Mouse (Mus musculus): Measurements from ENCODE around the gene Gpx1. TPM values are rescaled to one million over a fixed set of nuclear protein-coding genes. Genes with fewer than 3 reads are reported as not detected.
"Not testable (repeated sequence)": the region's sequence is repeated elsewhere in the genome, so short reads cannot be mapped to it uniquely, and the experiment has no call there.

Gene Gpx1
- polyA plus RNA-seq, 1 experiment from 2014 or later = 2,094 TPM

GRCm38 (mm10) chr9:108317572-108317971 is 21.1 kb upstream of the Gpx1 start:
- H3K4me3 ChIP-seq (ENCODE audit: inconsistent target) = no peak overlapping the region
- H3K79me2 ChIP-seq (ENCODE audit: inconsistent target) = peaks cover 100% of the 10 kb centered on the region
- no peak overlapping the region for H3K27ac ChIP-seq
- 96% methylated on average over 3 of the region's 3 CpGs for WGBS (ENCODE audit: missing documents)
- H3K36me3 ChIP-seq (ENCODE audit: inconsistent target) = peaks cover 31% of the 10 kb centered on the region; the same call in 1 of the 2 replicates

GRCm38 (mm10) chr9:108318462-108318861 is 20.2 kb upstream of the Gpx1 start:
- WGBS (ENCODE audit: missing documents) = 90% methylated on average over 2 of the region's 2 CpGs
- peaks cover 31% of the 10 kb centered on the region; the same call in 1 of the 2 replicates for H3K36me3 ChIP-seq (ENCODE audit: inconsistent target)
- H3K4me3 ChIP-seq (ENCODE audit: inconsistent target) = no peak overlapping the region
- H3K27ac ChIP-seq = no peak overlapping the region
- H3K79me2 ChIP-seq (ENCODE audit: inconsistent target) = peaks cover 100% of the 10 kb centered on the region

- H3K4me3 ChIP-seq (ENCODE audit: inconsistent target); H3K27ac ChIP-seq: not testable (repeated sequence)
- 81% methylated on average over 5 of the region's 7 CpGs for WGBS (ENCODE audit: missing documents)
- Histone ChIP-seq H3K36me3 (ENCODE audit: inconsistent target) (peaks cover 29% of the 10 kb centered on the region), H3K79me2 (ENCODE audit: inconsistent target) (peaks cover 100% of the 10 kb centered on the region)
Measured at GRCm38 (mm10) chr9:108322054-108322453, 16.6 kb upstream of the Gpx1 start.

- no peak overlapping the region for H3K4me3 ChIP-seq (ENCODE audit: inconsistent target)
- peaks cover 46% of the 10 kb centered on the region for H3K36me3 ChIP-seq (ENCODE audit: inconsistent target)
- peaks cover 100% of the 10 kb centered on the region for H3K79me2 ChIP-seq (ENCODE audit: inconsistent target)
- WGBS (ENCODE audit: missing documents) = 100% methylated on average over 1 of the region's 1 CpGs
- no peak overlapping the region for H3K27ac ChIP-seq
Measured at GRCm38 (mm10) chr9:108324784-108325183, 13.9 kb upstream of the Gpx1 start.

- Histone ChIP-seq H3K4me3 (ENCODE audit: inconsistent target) (no peak overlapping the region), H3K79me2 (ENCODE audit: inconsistent target) (peaks cover 100% of the 10 kb centered on the region), H3K36me3 (ENCODE audit: inconsistent target) (peaks cover 52% of the 10 kb centered on the region), H3K27ac (no peak overlapping the region)
- 100% methylated on average over 2 of the region's 2 CpGs for WGBS (ENCODE audit: missing documents)
Measured at GRCm38 (mm10) chr9:108325811-108326210, 12.9 kb upstream of the Gpx1 start.

- H3K4me3 ChIP-seq (ENCODE audit: inconsistent target) = no peak overlapping the region
- peak overlapping the region; percentile 98 for H3K27ac ChIP-seq
- WGBS (ENCODE audit: missing documents) = 60% methylated on average over 10 of the region's 10 CpGs
- peaks cover 24% of the 10 kb centered on the region; the same call in 1 of the 2 replicates for H3K36me3 ChIP-seq (ENCODE audit: inconsistent target)
- peaks cover 54% of the 10 kb centered on the region for H3K79me2 ChIP-seq (ENCODE audit: inconsistent target)
Measured at GRCm38 (mm10) chr9:108337848-108338550, 704 bp upstream of the Gpx1 start.

GRCm38 (mm10) chr9:108338551-108338885 is 185 bp upstream of the Gpx1 start:
- H3K27ac ChIP-seq = peak overlapping the region; percentile 98
- 18% methylated on average over 5 of the region's 6 CpGs for WGBS (ENCODE audit: missing documents)
- peaks cover 20% of the 10 kb centered on the region; the same call in 1 of the 2 replicates for H3K36me3 ChIP-seq (ENCODE audit: inconsistent target)
- peaks cover 49% of the 10 kb centered on the region for H3K79me2 ChIP-seq (ENCODE audit: inconsistent target)
- H3K4me3 ChIP-seq (ENCODE audit: inconsistent target) = no peak overlapping the region

- peaks cover 6% of the 10 kb centered on the region; the same call in 1 of the 2 replicates for H3K36me3 ChIP-seq (ENCODE audit: inconsistent target)
Measured at GRCm38 (mm10) chr9:108339886-108340257, 1.2 kb downstream of the Gpx1 start.

GRCm38 (mm10) chr9:108340258-108341138 is 1.8 kb downstream of the Gpx1 start:
- WGBS (ENCODE audit: missing documents) = under 1% methylated on average over 10 of the region's 10 CpGs
- peak overlapping the region; percentile 90 for H3K4me3 ChIP-seq (ENCODE audit: inconsistent target)

More at GRCm38 (mm10) chr9:108339886-108340257, 1.2 kb downstream of the Gpx1 start:
- Histone ChIP-seq H3K4me3 (ENCODE audit: inconsistent target) (peak overlapping the region; percentile 90), H3K27ac (peak overlapping the region; percentile 98), H3K79me2 (ENCODE audit: inconsistent target) (peaks cover 36% of the 10 kb centered on the region)
- under 1% methylated on average over 19 of the region's 20 CpGs for WGBS (ENCODE audit: missing documents)

GRCm38 (mm10) chr9:108341139-108341475 is 2.4 kb downstream of the Gpx1 start:
- WGBS (ENCODE audit: missing documents) = 19% methylated on average over 5 of the region's 5 CpGs
- peak overlapping the region; percentile 98 for H3K27ac ChIP-seq
- H3K4me3 ChIP-seq (ENCODE audit: inconsistent target) = peak overlapping the region; percentile 90
- peaks cover 24% of the 10 kb centered on the region for H3K79me2 ChIP-seq (ENCODE audit: inconsistent target)
- no peaks in the 10 kb centered on the region for H3K36me3 ChIP-seq (ENCODE audit: inconsistent target)

More at GRCm38 (mm10) chr9:108340258-108341138, 1.8 kb downstream of the Gpx1 start:
- Histone ChIP-seq H3K27ac (peak overlapping the region; percentile 98), H3K36me3 (ENCODE audit: inconsistent target) (no peaks in the 10 kb centered on the region), H3K79me2 (ENCODE audit: inconsistent target) (peaks cover 29% of the 10 kb centered on the region)

- no peaks in the 10 kb centered on the region for H3K36me3 ChIP-seq (ENCODE audit: inconsistent target)
- peaks cover 19% of the 10 kb centered on the region for H3K79me2 ChIP-seq (ENCODE audit: inconsistent target)
- peak overlapping the region; percentile 98 for H3K27ac ChIP-seq
- no peak overlapping the region; the same call in 1 of the 2 replicates for H3K4me3 ChIP-seq (ENCODE audit: inconsistent target)
Measured at GRCm38 (mm10) chr9:108341801-108342200, 3.1 kb downstream of the Gpx1 start.

- 3% methylated on average over 5 of the region's 5 CpGs for WGBS (ENCODE audit: missing documents)
- H3K36me3 ChIP-seq (ENCODE audit: inconsistent target) = no peaks in the 10 kb centered on the region
- H3K79me2 ChIP-seq (ENCODE audit: inconsistent target) = peaks cover 19% of the 10 kb centered on the region
- peak overlapping the region; percentile 98 for H3K27ac ChIP-seq
- H3K4me3 ChIP-seq (ENCODE audit: inconsistent target) = no peak overlapping the region
Measured at GRCm38 (mm10) chr9:108342301-108342831, 3.7 kb downstream of the Gpx1 start.

GRCm38 (mm10) chr9:108343331-108343730 is 4.6 kb downstream of the Gpx1 start:
- Histone ChIP-seq H3K27ac (peak overlapping the region; percentile 98), H3K36me3 (ENCODE audit: inconsistent target) (no peaks in the 10 kb centered on the region), H3K79me2 (ENCODE audit: inconsistent target) (peaks cover 24% of the 10 kb centered on the region), H3K4me3 (ENCODE audit: inconsistent target) (no peak overlapping the region)
- 74% methylated on average over 3 of the region's 3 CpGs for WGBS (ENCODE audit: missing documents)

- no peak overlapping the region for H3K4me3 ChIP-seq (ENCODE audit: inconsistent target)
- H3K27ac ChIP-seq = peak overlapping the region; percentile 98
- 100% methylated on average over 1 of the region's 1 CpGs for WGBS (ENCODE audit: missing documents)
- peaks cover 29% of the 10 kb centered on the region for H3K79me2 ChIP-seq (ENCODE audit: inconsistent target)
- H3K36me3 ChIP-seq (ENCODE audit: inconsistent target) = no peaks in the 10 kb centered on the region
Measured at GRCm38 (mm10) chr9:108343835-108344234, 5.1 kb downstream of the Gpx1 start.

GRCm38 (mm10) chr9:108344471-108344870 is 5.8 kb downstream of the Gpx1 start:
- Histone ChIP-seq H3K79me2 (ENCODE audit: inconsistent target) (peaks cover 32% of the 10 kb centered on the region), H3K4me3 (ENCODE audit: inconsistent target) (no peak overlapping the region), H3K36me3 (ENCODE audit: inconsistent target) (no peaks in the 10 kb centered on the region), H3K27ac (no peak overlapping the region)
- WGBS (ENCODE audit: missing documents) = 92% methylated on average over 4 of the region's 4 CpGs
